Mouse (Mus musculus) embryonic facial prominence, embryonic 14.5 days (tissue): ENCODE measurements around the gene Ctnnd2. TPM values are rescaled to one million over a fixed set of nuclear protein-coding genes. Genes with fewer than 3 reads are reported as not detected.

Experiments used
- ATAC-seq: fragments of 200-750 bp; cut with Nextera tagmentation; 2 replicates; pipeline ENCODE4 v1.8.0; 2017; ENCODE audit warnings: low read depth, moderate number of reproducible peaks, moderate TSS enrichment
- DNase-seq: peaks from one replicate; pipeline ENCODE4 v3.0.0-alpha.2; 2015; ENCODE audit warnings: low spot score
- H3K27ac ChIP-seq: fragments of 300-500 bp; sonication (generic); replicated peaks from 2 replicates; pipeline ENCODE4 v1.5.1; 2014; ENCODE audit warnings: low read depth, mild to moderate bottlenecking, low read length, moderate library complexity
- H3K27me3 ChIP-seq: fragments of 300-500 bp; sonication (generic); replicated peaks from 2 replicates; pipeline ENCODE4 v1.6.1; 2014; ENCODE audit warnings: low read length; ENCODE audit not compliant: control insufficient read depth, insufficient read depth
- H3K36me3 ChIP-seq: fragments of 300-500 bp; sonication (generic); 2 replicates; pipeline ENCODE4 v1.6.1; 2014; ENCODE audit warnings: low read length, mixed read lengths; ENCODE audit not compliant: control insufficient read depth, insufficient read depth
- H3K4me1 ChIP-seq: fragments of 300-500 bp; sonication (generic); 2 replicates; pipeline ENCODE4 v1.6.1; 2014; ENCODE audit warnings: antibody characterized with exemption, low read length; ENCODE audit not compliant: control insufficient read depth, insufficient read depth
- H3K4me2 ChIP-seq: fragments of 300-500 bp; sonication (generic); 2 replicates; pipeline ENCODE4 v1.6.1; 2014; ENCODE audit warnings: low read depth, mild to moderate bottlenecking, low read length, moderate library complexity, mixed read lengths
- H3K4me3 ChIP-seq: fragments of 300-500 bp; sonication (generic); 2 replicates; pipeline ENCODE4 v1.5.1; 2014; ENCODE audit warnings: low read depth, mild to moderate bottlenecking, low read length
- H3K9ac ChIP-seq: fragments of 300-500 bp; sonication (generic); 2 replicates; pipeline ENCODE4 v1.6.1; 2014; ENCODE audit warnings: low read depth, mild to moderate bottlenecking, low read length, moderate library complexity, mixed read lengths
- H3K9me3 ChIP-seq: fragments of 300-500 bp; sonication (generic); 2 replicates; pipeline ENCODE4 v1.6.1; 2016; ENCODE audit warnings: low read length; ENCODE audit not compliant: control insufficient read depth
- WGBS: fragments of 180-500 bp; shearing (Covaris S2); extraction: QIAGEN DNeasy Blood & Tissue Kit; methylation state at CpG from one replicate; pipeline ENCODE4 v1.1.7; 2014; 5-methylcytosine and 5-hydroxymethylcytosine counted together
- polyA plus RNA-seq: library from polyadenylated mRNA; unstranded; fragments of >200 nt; fragmentation: Nextera tagmentation; extraction: Ambion mirVana; gene quantifications from 2 replicates; pipeline ENCODE4 v1.2.1, GENCODE M21; 2014

Ctnnd2 gene
- polyA plus RNA-seq, 1 experiment from 2014 or later = 7.9 TPM

GRCm38 (mm10) chr15:30173370-30173941 is 1.1 kb downstream of the Ctnnd2 start:
- Histone ChIP-seq H3K27ac (peak overlapping the region; percentile 67; the same call in 1 of the 2 replicates), H3K4me3 (peak overlapping the region; percentile 66), H3K4me1 (peaks cover 6% of the 10 kb centered on the region; the same call in 1 of the 2 replicates), H3K9ac (peak overlapping the region; percentile 69), H3K36me3 (no peaks in the 10 kb centered on the region), H3K4me2 (peak overlapping the region; percentile 99), H3K27me3 (peaks cover 47% of the 10 kb centered on the region), H3K9me3 (no peaks in the 10 kb centered on the region)
- WGBS = under 1% methylated on average over 24 of the region's 29 CpGs
- ATAC-seq = peak; percentile 58
- peak; percentile 13 for DNase-seq

DNA sequence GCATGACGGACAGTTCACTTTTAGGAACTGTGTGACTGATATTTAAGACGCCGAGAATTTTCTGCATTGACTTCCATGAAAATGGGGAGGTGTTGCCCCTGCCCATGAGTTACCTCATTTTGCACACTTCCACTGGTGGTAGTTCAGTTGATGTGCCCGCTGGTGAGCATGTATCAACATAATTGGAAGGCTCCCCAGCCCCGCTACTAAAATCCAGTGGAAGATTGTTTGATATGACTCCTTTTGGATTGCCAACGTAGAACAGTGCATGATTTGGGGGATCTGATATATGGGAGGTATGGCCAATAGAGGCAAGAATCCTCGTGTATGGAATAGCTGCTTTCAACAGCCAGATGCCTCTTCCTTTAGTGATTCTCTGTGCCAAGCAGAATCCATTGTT is 1.9 kb downstream of the Ctnnd2 start:
- Histone ChIP-seq H3K9ac (0 out of 2 replicates have a peak overlapping the region, but pooled peaks have one; percentile 69), H3K4me2 (peak overlapping the region; percentile 99), H3K4me1 (peaks cover 6% of the 10 kb centered on the region; the same call in 1 of the 2 replicates), H3K27ac (no peak overlapping the region), H3K36me3 (no peaks in the 10 kb centered on the region), H3K27me3 (peaks cover 47% of the 10 kb centered on the region), H3K4me3 (peak overlapping the region; percentile 66), H3K9me3 (no peaks in the 10 kb centered on the region)
- 43% methylated on average over 7 of the region's 7 CpGs for WGBS
- ATAC-seq (no peak), DNase-seq (no peak)

GRCm38 (mm10) chr15:30184020-30184419 is 11.6 kb downstream of the Ctnnd2 start:
- no peaks in the 10 kb centered on the region for H3K4me1 ChIP-seq
- H3K27me3 ChIP-seq = no peaks in the 10 kb centered on the region
- ATAC-seq (no peak), DNase-seq (no peak)
- no peak overlapping the region for H3K4me2 ChIP-seq
- no peak overlapping the region for H3K4me3 ChIP-seq
- no peaks in the 10 kb centered on the region for H3K36me3 ChIP-seq
- 0 out of 2 replicates have a peak, but pooled peaks cover 4% of the 10 kb centered on the region for H3K9me3 ChIP-seq
- no peak overlapping the region for H3K27ac ChIP-seq
- H3K9ac ChIP-seq = no peak overlapping the region
- 86% methylated on average over 7 of the region's 7 CpGs for WGBS

GRCm38 (mm10) chr15:30190872-30191271 is 18.5 kb downstream of the Ctnnd2 start:
- Histone ChIP-seq H3K4me1 (no peaks in the 10 kb centered on the region), H3K9me3 (0 out of 2 replicates have a peak, but pooled peaks cover 4% of the 10 kb centered on the region), H3K36me3 (no peaks in the 10 kb centered on the region), H3K4me3 (no peak overlapping the region), H3K4me2 (no peak overlapping the region), H3K27ac (no peak overlapping the region), H3K9ac (no peak overlapping the region), H3K27me3 (no peaks in the 10 kb centered on the region)
- ATAC-seq (no peak), DNase-seq (no peak)

DNA sequence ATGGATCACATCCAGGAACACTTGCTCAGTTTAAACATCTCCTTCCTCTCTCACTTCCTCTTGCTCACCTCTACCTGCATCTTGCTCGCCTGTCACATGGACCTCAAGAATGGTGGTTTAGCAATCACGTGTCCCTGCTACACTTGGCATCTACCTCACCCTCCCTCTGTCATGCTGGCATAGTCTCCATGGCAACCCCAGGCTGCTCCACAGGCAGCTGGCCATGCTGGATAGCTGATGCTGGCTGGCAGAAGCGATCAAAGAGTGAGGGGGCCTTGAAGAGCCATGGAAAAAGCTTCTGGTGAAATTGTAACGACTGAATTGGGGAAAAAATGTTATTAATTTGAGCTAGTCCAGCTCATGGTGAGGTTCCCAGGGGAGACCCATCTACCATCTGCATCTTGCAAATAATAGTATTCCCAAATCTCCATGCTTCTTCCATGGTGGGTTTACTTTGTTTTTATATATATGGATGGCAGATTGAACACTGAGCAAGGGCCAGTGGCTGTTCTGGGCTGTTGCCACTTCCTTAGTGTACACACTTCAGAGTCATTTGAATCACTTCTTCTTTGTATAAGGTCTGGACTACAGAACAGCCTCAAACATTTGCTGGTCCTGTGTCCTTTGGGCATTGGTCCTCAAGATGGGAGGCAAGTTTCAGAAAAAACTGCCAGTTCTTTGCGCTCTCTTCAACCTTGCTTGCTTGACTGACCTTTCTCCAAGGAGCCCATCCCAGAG is 19.7 kb downstream of the Ctnnd2 start:
- Histone ChIP-seq H3K4me3 (no peak overlapping the region), H3K36me3 (no peaks in the 10 kb centered on the region), H3K9ac (no peak overlapping the region), H3K9me3 (0 out of 2 replicates have a peak, but pooled peaks cover 4% of the 10 kb centered on the region), H3K27me3 (no peaks in the 10 kb centered on the region), H3K4me1 (no peaks in the 10 kb centered on the region), H3K4me2 (no peak overlapping the region), H3K27ac (no peak overlapping the region)
- ATAC-seq (no peak), DNase-seq (no peak)
- 63% methylated on average over 5 of the region's 5 CpGs for WGBS

DNA sequence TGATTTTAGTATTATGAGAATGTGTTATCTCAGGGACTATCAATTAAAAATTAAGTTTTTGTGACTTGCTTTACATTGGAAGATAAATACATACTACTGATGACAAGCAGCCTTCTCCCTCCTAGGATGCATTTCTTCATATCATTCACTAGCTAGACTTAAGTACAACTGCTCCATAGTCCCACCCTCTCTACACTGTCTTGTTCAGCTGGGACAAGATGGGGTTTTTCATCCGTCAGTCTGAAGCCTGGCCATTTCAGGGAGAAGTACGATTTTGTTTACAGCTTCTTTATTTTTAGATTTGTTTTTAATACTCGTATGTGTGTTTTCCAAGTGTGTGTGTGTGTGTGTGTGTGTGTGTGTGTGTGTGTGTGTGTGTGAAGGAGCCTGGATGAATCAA is 26.0 kb downstream of the Ctnnd2 start:
- H3K4me1 ChIP-seq = no peaks in the 10 kb centered on the region
- ATAC-seq (no peak), DNase-seq (no peak)
- no peak overlapping the region for H3K4me2 ChIP-seq
- no peaks in the 10 kb centered on the region for H3K9me3 ChIP-seq
- no peaks in the 10 kb centered on the region for H3K36me3 ChIP-seq
- H3K27ac ChIP-seq = no peak overlapping the region
- H3K27me3 ChIP-seq = no peaks in the 10 kb centered on the region
- no peak overlapping the region for H3K4me3 ChIP-seq
- no peak overlapping the region for H3K9ac ChIP-seq
- 80% methylated on average over 3 of the region's 3 CpGs for WGBS

DNA sequence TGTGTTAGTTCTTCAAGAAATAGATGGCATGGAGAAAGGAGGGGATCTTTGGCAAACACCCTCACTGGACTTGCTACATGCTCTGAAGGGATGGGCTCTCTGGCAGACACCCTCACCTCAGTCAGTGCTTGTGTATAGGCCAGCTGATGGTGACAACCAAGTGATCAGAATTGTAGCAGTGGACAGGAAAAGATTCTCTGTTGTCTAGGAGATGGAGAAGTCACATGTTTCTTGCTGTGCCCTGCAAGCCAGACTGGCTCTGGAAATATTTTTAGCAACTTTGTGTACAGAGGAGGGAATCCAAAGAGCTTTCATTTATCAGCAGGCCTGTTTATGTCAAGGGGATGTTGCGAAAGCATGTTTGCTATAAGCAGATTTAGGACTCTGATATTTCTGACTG is 27.4 kb downstream of the Ctnnd2 start:
- H3K4me3 ChIP-seq = no peak overlapping the region
- 96% methylated on average over 1 of the region's 1 CpGs for WGBS
- H3K9me3 ChIP-seq = no peaks in the 10 kb centered on the region
- no peak overlapping the region for H3K9ac ChIP-seq
- ATAC-seq = no peak
- no peak for DNase-seq
- no peak overlapping the region for H3K27ac ChIP-seq
- no peaks in the 10 kb centered on the region for H3K4me1 ChIP-seq
- H3K36me3 ChIP-seq = no peaks in the 10 kb centered on the region
- H3K4me2 ChIP-seq = no peak overlapping the region
- no peaks in the 10 kb centered on the region for H3K27me3 ChIP-seq

DNA sequence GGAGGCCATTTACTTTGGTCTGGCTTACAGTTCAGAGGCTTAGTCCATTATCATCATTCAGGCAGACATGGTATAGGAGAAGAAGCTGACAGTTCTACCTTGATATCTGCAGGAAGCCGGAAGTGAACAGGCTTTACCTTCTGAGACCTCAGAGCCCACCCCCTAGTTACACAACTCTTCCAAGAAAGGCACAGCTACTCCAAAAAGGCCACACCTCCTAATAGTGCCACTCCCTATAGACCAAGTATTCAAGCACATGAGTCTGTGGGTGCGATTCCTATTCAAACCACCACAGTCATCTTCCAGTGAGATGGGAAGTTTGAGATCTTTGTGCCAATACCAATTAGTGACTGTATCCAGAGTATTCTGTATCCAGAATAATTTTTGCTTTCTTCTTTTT is 28.8 kb downstream of the Ctnnd2 start:
- ATAC-seq = no peak
- no peak overlapping the region for H3K4me3 ChIP-seq
- no peaks in the 10 kb centered on the region for H3K36me3 ChIP-seq
- no peak for DNase-seq
- 88% methylated on average over 2 of the region's 2 CpGs for WGBS
- no peaks in the 10 kb centered on the region for H3K4me1 ChIP-seq
- no peaks in the 10 kb centered on the region for H3K27me3 ChIP-seq
- H3K9ac ChIP-seq = no peak overlapping the region
- no peaks in the 10 kb centered on the region for H3K9me3 ChIP-seq
- no peak overlapping the region for H3K4me2 ChIP-seq
- H3K27ac ChIP-seq = no peak overlapping the region

- 90% methylated on average over 3 of the region's 3 CpGs for WGBS
- no peak overlapping the region for H3K4me2 ChIP-seq
- no peak for ATAC-seq
- H3K27me3 ChIP-seq = no peaks in the 10 kb centered on the region
- H3K9ac ChIP-seq = no peak overlapping the region
- H3K9me3 ChIP-seq = no peaks in the 10 kb centered on the region
- no peaks in the 10 kb centered on the region for H3K36me3 ChIP-seq
- no peaks in the 10 kb centered on the region for H3K4me1 ChIP-seq
- no peak overlapping the region for H3K4me3 ChIP-seq
- DNase-seq = no peak
- no peak overlapping the region for H3K27ac ChIP-seq
Measured at GRCm38 (mm10) chr15:30201617-30202016, 29.2 kb downstream of the Ctnnd2 start.
